Mouse (Mus musculus) embryonic facial prominence, embryonic 14.5 days (tissue): ENCODE data around the gene Lsm14a. TPM values are rescaled to one million over a fixed set of nuclear protein-coding genes. Genes with fewer than 3 reads are reported as not detected.

Experiments
- ATAC-seq: fragments of 200-750 bp; cut with Nextera tagmentation; 2 replicates; pipeline ENCODE4 v1.8.0; 2017; ENCODE audit warnings: low read depth, moderate number of reproducible peaks, moderate TSS enrichment
- DNase-seq: peaks from one replicate; pipeline ENCODE4 v3.0.0-alpha.2; 2015; ENCODE audit warnings: low spot score
- H3K27ac ChIP-seq: fragments of 300-500 bp; sonication (generic); replicated peaks from 2 replicates; pipeline ENCODE4 v1.5.1; 2014; ENCODE audit warnings: low read depth, mild to moderate bottlenecking, low read length, moderate library complexity
- H3K27me3 ChIP-seq: fragments of 300-500 bp; sonication (generic); replicated peaks from 2 replicates; pipeline ENCODE4 v1.6.1; 2014; ENCODE audit warnings: low read length; ENCODE audit not compliant: control insufficient read depth, insufficient read depth
- H3K36me3 ChIP-seq: fragments of 300-500 bp; sonication (generic); 2 replicates; pipeline ENCODE4 v1.6.1; 2014; ENCODE audit warnings: low read length, mixed read lengths; ENCODE audit not compliant: control insufficient read depth, insufficient read depth
- H3K4me1 ChIP-seq: fragments of 300-500 bp; sonication (generic); 2 replicates; pipeline ENCODE4 v1.6.1; 2014; ENCODE audit warnings: antibody characterized with exemption, low read length; ENCODE audit not compliant: control insufficient read depth, insufficient read depth
- H3K4me2 ChIP-seq: fragments of 300-500 bp; sonication (generic); 2 replicates; pipeline ENCODE4 v1.6.1; 2014; ENCODE audit warnings: low read depth, mild to moderate bottlenecking, low read length, moderate library complexity, mixed read lengths
- H3K4me3 ChIP-seq: fragments of 300-500 bp; sonication (generic); 2 replicates; pipeline ENCODE4 v1.5.1; 2014; ENCODE audit warnings: low read depth, mild to moderate bottlenecking, low read length
- H3K9ac ChIP-seq: fragments of 300-500 bp; sonication (generic); 2 replicates; pipeline ENCODE4 v1.6.1; 2014; ENCODE audit warnings: low read depth, mild to moderate bottlenecking, low read length, moderate library complexity, mixed read lengths
- H3K9me3 ChIP-seq: fragments of 300-500 bp; sonication (generic); 2 replicates; pipeline ENCODE4 v1.6.1; 2016; ENCODE audit warnings: low read length; ENCODE audit not compliant: control insufficient read depth
- WGBS: fragments of 180-500 bp; shearing (Covaris S2); extraction: QIAGEN DNeasy Blood & Tissue Kit; methylation state at CpG from one replicate; pipeline ENCODE4 v1.1.7; 2014; 5-methylcytosine and 5-hydroxymethylcytosine counted together
- polyA plus RNA-seq: library from polyadenylated mRNA; unstranded; fragments of >200 nt; fragmentation: Nextera tagmentation; extraction: Ambion mirVana; gene quantifications from 2 replicates; pipeline ENCODE4 v1.2.1, GENCODE M21; 2014

Lsm14a gene
- polyA plus RNA-seq, 1 experiment from 2014 or later, result 62.7 TPM

DNA sequence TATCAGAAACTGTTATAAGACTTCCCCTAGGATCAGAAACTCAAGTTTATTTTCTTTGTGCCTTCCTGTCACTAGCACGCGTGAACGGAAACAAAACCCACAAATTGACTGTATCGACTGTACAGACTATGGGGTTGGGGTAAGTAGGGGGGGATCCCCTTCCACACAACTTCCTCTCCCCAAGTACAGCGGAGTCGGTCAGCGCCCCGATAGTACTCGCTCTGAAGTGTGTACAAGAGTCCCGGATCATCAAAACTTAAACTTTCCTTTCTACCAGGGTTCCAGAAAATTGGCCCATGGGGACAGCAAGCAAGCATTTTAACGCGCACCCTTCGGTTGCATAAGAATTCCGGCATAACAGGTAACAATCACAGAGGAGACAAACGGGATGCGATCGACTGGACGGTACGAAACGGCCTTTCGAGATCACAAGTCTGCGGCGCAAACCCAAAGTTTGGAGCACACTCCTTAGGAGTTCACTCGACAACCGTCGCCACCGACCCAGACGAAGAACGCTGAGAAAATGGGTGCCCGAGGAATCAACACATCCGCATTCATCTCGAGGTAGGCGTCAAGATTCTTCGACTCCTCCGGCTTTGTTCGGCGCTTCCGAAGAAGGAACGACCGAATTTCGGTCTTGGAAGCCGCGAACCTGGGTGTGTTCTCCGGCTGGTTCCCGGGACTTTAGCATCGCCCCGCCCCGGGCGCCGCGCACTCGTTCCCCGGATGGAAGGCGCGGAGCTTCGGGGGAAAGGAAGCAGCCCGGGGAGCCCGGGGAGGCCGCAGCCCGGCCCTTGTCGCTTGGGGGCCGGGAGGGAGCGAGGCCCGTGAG, 4.5 kb downstream of the Lsm14a start:
- peak overlapping the region; percentile 100 for H3K27ac ChIP-seq
- peak; percentile 49 for ATAC-seq
- DNase-seq, result peak; percentile 51
- no peaks in the 10 kb centered on the region for H3K9me3 ChIP-seq
- H3K9ac ChIP-seq, result peak overlapping the region; percentile 99
- H3K4me1 ChIP-seq, result peaks cover 29% of the 10 kb centered on the region
- peak overlapping the region; percentile 96 for H3K4me2 ChIP-seq
- H3K27me3 ChIP-seq, result no peaks in the 10 kb centered on the region
- under 1% methylated on average over 51 of the region's 64 CpGs for WGBS
- peak overlapping the region; percentile 96 for H3K4me3 ChIP-seq
- 0 out of 2 replicates have a peak, but pooled peaks cover 5% of the 10 kb centered on the region for H3K36me3 ChIP-seq

GRCm38 (mm10) chr7:34387784-34388444, 5.2 kb downstream of the Lsm14a start:
- H3K9ac ChIP-seq, result peak overlapping the region; percentile 99
- WGBS, result 2% methylated on average over 5 of the region's 5 CpGs
- no peaks in the 10 kb centered on the region for H3K27me3 ChIP-seq
- peak overlapping the region; percentile 96 for H3K4me3 ChIP-seq
- H3K27ac ChIP-seq, result 0 out of 2 replicates have a peak overlapping the region, but pooled peaks have one; percentile 100
- DNase-seq, result peak; percentile 13
- 0 out of 2 replicates have a peak, but pooled peaks cover 5% of the 10 kb centered on the region for H3K36me3 ChIP-seq
- H3K4me1 ChIP-seq, result peaks cover 29% of the 10 kb centered on the region
- no peak for ATAC-seq
- no peaks in the 10 kb centered on the region for H3K9me3 ChIP-seq
- peak overlapping the region; percentile 96 for H3K4me2 ChIP-seq

GRCm38 (mm10) chr7:34382803-34383202, 10.3 kb downstream of the Lsm14a start:
- 74% methylated on average over 1 of the region's 1 CpGs for WGBS

DNA sequence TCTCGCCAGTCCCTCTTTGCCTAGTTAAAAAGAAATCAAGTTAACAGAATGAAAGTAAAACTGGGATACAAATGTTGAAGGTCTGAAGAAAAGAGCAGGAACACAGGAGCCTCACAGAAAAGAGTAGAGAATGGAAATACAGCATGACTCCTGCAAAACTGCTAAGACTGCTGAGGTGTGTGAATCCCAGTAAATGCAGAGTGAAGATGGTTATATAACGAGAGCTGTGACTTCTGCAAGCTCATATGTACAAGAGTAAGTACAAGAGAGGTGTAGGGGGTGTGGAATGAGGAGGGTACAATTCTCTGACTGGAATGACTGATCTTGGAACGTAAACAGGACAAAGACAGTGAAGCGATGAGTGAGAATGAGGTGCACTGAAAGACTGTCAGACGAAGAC, 11.4 kb downstream of the Lsm14a start:
- WGBS, result 82% methylated on average over 5 of the region's 5 CpGs
- no peak overlapping the region for H3K4me3 ChIP-seq
- 0 out of 2 replicates have a peak, but pooled peaks cover 2% of the 10 kb centered on the region for H3K36me3 ChIP-seq
- DNase-seq (no peak), ATAC-seq (no peak)
- no peak overlapping the region for H3K27ac ChIP-seq
- H3K4me2 ChIP-seq, result no peak overlapping the region
- no peaks in the 10 kb centered on the region for H3K27me3 ChIP-seq
- H3K9me3 ChIP-seq, result no peaks in the 10 kb centered on the region
- peaks cover 11% of the 10 kb centered on the region for H3K4me1 ChIP-seq
- no peak overlapping the region for H3K9ac ChIP-seq

More at GRCm38 (mm10) chr7:34382803-34383202, 10.3 kb downstream of the Lsm14a start:
- ATAC-seq, result no peak
- H3K4me3 ChIP-seq, result no peak overlapping the region
- H3K27me3 ChIP-seq, result no peaks in the 10 kb centered on the region
- H3K9me3 ChIP-seq, result no peaks in the 10 kb centered on the region
- H3K4me1 ChIP-seq, result peaks cover 19% of the 10 kb centered on the region
- H3K9ac ChIP-seq, result no peak overlapping the region
- H3K27ac ChIP-seq, result no peak overlapping the region
- no peak for DNase-seq
- H3K4me2 ChIP-seq, result no peak overlapping the region
- H3K36me3 ChIP-seq, result 0 out of 2 replicates have a peak, but pooled peaks cover 5% of the 10 kb centered on the region

GRCm38 (mm10) chr7:34380311-34380710, 12.8 kb downstream of the Lsm14a start:
- ATAC-seq (no peak), DNase-seq (no peak)
- H3K4me2 ChIP-seq, result no peak overlapping the region
- no peak overlapping the region for H3K4me3 ChIP-seq
- H3K36me3 ChIP-seq, result 0 out of 2 replicates have a peak, but pooled peaks cover 4% of the 10 kb centered on the region
- no peaks in the 10 kb centered on the region for H3K27me3 ChIP-seq
- WGBS, result 91% methylated on average over 3 of the region's 3 CpGs
- no peak overlapping the region for H3K27ac ChIP-seq
- H3K9me3 ChIP-seq, result no peaks in the 10 kb centered on the region
- H3K4me1 ChIP-seq, result peaks cover 3% of the 10 kb centered on the region
- H3K9ac ChIP-seq, result no peak overlapping the region

DNA sequence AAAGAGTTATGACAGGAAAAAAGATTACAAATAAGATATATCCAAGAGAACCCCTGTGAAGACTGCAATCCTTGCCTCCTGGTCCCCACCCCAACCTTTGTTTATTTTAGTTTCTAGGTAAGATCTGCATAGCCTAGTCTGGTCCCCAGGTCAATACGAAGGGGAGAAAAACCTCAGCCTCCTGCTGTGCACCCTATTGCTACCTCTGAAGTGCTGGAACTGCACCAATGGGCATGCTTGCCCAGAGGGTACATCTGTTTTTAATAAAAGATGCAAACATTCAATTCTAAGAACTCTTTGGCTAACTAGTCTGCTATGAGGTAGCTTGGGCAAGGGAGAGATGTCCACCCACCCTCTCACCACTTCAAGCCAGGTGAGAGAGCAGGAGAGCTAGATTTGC, 19.2 kb downstream of the Lsm14a start:
- Histone ChIP-seq H3K27ac (no peak overlapping the region), H3K4me1 (no peaks in the 10 kb centered on the region; the same call in 1 of the 2 replicates), H3K36me3 (peaks cover 58% of the 10 kb centered on the region), H3K27me3 (no peaks in the 10 kb centered on the region), H3K9ac (no peak overlapping the region), H3K4me3 (no peak overlapping the region), H3K4me2 (no peak overlapping the region), H3K9me3 (no peaks in the 10 kb centered on the region)
- 33% methylated on average over 1 of the region's 1 CpGs for WGBS
- DNase-seq, result no peak
- ATAC-seq, result no peak

DNA sequence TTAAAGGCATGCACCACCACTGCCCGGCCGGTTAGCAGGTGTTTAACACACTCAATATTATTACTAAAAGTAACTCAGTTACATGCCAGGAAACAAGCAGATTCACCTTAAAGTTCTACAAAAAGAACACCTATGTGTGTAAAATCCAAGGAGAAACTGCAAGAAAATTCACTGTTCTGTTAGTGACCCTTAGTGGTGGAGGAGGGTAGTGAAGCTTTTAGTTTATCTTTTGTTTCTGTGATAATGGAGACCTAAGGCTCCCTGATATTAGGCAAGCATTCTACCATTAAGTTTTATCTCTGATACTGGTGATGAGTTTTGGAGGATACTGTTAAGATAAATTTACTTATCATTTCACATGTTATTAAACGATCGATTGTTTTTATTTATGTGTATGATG, 37.5 kb downstream of the Lsm14a start:
- Histone ChIP-seq H3K36me3 (peaks cover 79% of the 10 kb centered on the region), H3K4me2 (no peak overlapping the region), H3K27ac (no peak overlapping the region), H3K4me1 (no peaks in the 10 kb centered on the region), H3K9me3 (no peaks in the 10 kb centered on the region), H3K9ac (no peak overlapping the region), H3K4me3 (no peak overlapping the region), H3K27me3 (no peaks in the 10 kb centered on the region)
- peak; percentile 7 for DNase-seq
- WGBS, result 93% methylated on average over 4 of the region's 4 CpGs
- no peak for ATAC-seq

GRCm38 (mm10) chr7:34351997-34352396, 41.1 kb downstream of the Lsm14a start:
- no peaks in the 10 kb centered on the region for H3K4me1 ChIP-seq
- no peaks in the 10 kb centered on the region for H3K9me3 ChIP-seq
- no peak overlapping the region for H3K9ac ChIP-seq
- no peak for ATAC-seq
- peaks cover 96% of the 10 kb centered on the region for H3K36me3 ChIP-seq
- DNase-seq, result no peak
- WGBS, result 94% methylated on average over 1 of the region's 1 CpGs
- H3K4me3 ChIP-seq, result no peak overlapping the region
- H3K4me2 ChIP-seq, result no peak overlapping the region
- no peaks in the 10 kb centered on the region for H3K27me3 ChIP-seq
- H3K27ac ChIP-seq, result no peak overlapping the region
